Mouse (Mus musculus): Measurements from ENCODE around the gene Akap7.

The Akap7 gene

DNA sequence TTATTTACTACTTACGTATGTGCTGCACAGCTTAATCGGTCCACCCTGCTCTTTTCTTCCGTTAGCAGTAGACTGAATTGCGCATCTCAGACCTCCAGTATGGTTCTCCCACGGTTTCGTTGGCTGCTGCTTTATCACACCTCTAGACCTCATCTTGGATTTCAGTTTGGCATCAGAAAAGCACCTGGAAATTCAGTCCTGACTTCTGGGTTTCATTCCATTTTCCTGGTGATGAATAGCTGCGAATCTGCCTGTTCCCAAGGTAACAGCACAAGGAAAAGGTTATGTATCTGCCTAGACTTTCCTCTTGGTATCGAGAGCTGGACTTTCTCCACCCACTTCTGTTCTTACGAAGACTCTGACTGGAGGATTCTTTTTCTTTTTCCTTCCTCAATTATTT lies at the start of gene Akap7:
Akap7 (minus strand) TSS at position 101 of the 400 bp plus-strand sequence.
- in situ Hi-C loops (cut with MboI; ENCODE audit: unreplicated experiment in 2 of 2), result no loop called here

DNA sequence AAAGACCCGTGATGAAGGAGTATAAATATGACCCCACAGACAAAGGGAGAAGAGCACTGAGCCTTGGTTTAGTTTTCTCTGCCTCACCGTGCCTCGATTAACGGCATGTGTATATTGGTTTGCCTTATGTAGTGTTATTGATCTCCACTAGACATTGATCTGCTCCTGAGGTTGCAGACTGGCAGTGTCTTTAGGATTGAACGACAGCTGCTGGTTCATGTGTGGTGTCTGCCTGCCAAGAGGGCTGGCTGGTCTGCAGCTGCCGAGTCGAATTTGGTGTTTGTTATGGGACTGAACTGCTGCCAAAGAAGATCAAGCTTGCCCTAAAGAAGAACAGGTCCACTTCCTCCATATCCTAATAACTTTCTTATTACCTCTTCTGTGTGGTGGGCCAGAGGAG lies 46.7 kb upstream of the Akap7 start:
- in situ Hi-C loops (cut with MboI; ENCODE audit: unreplicated experiment in 2 of 2), result loop anchor here in 1 of 2 experiments (10.0 kb wide), 1 partner anchor 60 kb away; no protein-coding TSS in a partner anchor

GRCm38 (mm10) chr10:25353941-25354340 lies 46.3 kb upstream of the Akap7 start:
- in situ Hi-C loops (cut with MboI; ENCODE audit: unreplicated experiment in 2 of 2), result loop anchor here in 1 of 2 experiments (10.0 kb wide), 1 partner anchor 59 kb away; no protein-coding TSS in a partner anchor

GRCm38 (mm10) chr10:25342801-25343200 lies 35.1 kb upstream of the Akap7 start:
- in situ Hi-C loops (cut with MboI; ENCODE audit: unreplicated experiment in 2 of 2), result no loop called here

- in situ Hi-C loops (cut with MboI; ENCODE audit: unreplicated experiment in 2 of 2), result no loop called here
These were observed 33.0 kb upstream of the Akap7 start for GRCm38 (mm10) chr10:25340675-25341074.

DNA sequence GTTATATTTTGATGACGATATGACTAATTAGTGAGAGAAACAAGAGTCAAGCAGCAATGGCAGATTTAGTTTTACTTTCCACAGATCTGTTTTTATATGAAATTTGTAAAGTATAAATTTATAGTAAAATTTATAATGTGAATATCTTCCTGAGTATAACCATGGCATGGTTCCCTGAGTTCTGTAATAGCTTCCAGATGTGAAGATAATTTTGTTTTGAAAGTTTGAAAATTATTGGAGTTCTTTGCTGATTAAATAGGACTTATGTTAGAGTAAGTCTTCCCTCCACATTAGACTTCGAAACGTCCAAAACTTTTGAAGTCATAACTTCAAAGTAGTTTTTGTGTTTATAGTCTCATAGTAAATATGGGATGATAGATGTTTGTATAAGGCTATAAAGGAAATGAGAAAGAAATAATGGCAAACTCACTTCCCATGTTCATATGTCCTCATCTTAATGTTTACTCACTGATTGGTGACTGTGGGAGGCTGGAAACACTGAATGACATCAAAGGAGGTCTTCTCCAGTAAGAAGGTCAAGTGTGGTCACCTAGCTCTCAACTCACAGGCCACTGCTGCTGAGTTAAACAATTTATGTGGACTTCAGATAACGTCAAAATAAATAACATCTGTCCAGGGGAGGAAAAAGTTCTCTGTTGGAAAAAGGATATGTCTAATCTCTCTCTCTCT lies 25.9 kb upstream of the Akap7 start:
- in situ Hi-C loops (cut with MboI; ENCODE audit: unreplicated experiment in 2 of 2), result no loop called here

DNA sequence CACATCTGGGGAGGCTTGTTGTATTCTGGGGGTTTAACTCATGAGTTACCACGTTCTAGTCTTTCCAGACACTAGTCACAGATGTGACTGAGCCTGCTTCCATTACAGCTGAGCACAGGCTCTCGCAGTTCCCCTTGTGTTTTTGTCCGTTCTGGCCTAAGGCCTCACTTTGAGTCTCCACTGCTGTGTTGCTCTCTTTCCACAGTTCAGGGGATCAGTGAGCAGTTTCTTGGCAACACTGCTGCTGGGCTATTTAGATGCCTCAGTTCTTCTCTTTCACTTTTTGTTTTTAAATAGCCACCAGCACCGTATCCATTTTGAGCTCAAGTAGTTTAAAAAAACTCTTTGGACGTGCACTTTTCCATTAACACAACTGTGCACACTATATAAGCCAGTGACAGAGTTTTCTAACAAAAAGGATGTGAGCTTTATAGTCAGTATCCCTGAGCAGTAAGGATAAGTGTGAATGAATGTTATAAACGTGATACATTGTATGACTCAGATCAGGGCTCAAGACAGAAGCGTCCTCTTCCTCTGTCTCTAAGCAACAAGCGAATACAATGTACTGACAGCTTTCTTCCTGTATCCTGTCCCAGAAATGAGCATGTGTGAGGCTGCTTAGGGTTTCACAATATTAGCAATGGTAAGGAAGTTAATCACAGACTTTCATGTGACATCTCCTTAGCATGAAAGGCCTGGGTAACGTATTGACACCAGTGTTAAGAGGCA lies 23.8 kb upstream of the Akap7 start:
- in situ Hi-C loops (cut with MboI; ENCODE audit: unreplicated experiment in 2 of 2), result no loop called here

DNA sequence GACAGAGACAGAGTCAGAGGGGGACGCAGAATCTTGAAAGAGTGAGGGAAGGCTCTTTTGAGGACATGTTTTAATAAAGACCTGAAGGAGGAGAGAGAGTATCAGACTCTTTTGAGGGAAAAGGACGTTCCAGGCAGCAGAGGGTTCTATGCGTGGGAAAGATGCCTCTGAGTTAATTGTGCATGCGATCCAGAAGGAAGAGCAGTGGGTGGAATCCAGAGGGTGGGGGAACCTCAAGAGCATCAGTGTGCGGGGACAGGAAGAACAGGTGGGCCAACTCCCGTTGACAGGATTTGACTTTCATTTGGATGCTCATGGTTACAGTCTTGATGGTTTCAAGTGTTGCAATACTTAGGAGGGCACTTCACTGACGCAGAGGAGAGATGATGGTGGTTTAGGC lies 22.4 kb upstream of the Akap7 start:
- in situ Hi-C loops (cut with MboI; ENCODE audit: unreplicated experiment in 2 of 2), result no loop called here

DNA sequence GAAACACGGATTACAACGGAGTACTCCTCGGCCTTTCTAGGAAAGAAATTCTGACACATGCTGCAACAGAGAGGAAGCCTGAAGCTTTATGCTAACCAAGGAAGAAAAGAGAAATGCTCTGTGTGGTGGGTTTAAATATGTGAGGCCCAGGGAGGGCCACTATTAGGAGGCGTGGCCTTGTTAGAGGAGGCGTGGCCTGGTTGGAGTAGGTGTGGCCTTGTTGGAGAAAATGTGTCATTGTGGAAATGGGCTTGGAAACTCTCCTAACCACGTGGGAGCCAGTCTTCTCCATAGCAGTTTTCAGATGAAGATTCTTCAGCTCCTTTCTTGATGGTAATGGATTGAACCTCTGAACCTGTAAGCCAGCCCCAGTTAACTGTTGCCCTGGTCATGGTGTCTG lies 19.8 kb upstream of the Akap7 start:
- in situ Hi-C loops (cut with MboI; ENCODE audit: unreplicated experiment in 2 of 2), result no loop called here

GRCm38 (mm10) chr10:25325690-25326089 lies 18.0 kb upstream of the Akap7 start:
- in situ Hi-C loops (cut with MboI; ENCODE audit: unreplicated experiment in 2 of 2), result no loop called here

GRCm38 (mm10) chr10:25321198-25321597 lies 13.5 kb upstream of the Akap7 start:
- in situ Hi-C loops (cut with MboI; ENCODE audit: unreplicated experiment in 2 of 2), result no loop called here

DNA sequence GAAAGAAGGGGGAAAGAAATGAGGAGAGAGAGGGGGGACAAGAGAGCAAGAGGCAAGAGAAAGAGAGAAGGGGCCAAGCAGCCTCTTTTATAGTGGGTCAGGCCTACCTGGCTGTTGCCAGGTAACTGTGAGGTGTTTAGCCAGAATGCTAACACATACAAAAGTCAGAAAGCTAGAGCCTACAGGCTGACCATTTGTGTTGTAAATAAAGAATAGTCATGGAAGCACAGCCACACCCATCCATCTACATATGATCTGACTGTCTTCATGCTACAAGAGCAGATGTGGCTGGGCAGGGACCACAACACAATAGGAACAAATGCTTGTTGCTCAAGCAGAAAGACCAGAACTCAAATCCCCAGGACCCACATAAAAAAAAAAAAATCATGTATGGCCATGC lies 11.9 kb upstream of the Akap7 start:
- in situ Hi-C loops (cut with MboI; ENCODE audit: unreplicated experiment in 2 of 2), result no loop called here

- in situ Hi-C loops (cut with MboI; ENCODE audit: unreplicated experiment in 2 of 2), result no loop called here
These were observed 10.7 kb upstream of the Akap7 start for GRCm38 (mm10) chr10:25318405-25318804.

- in situ Hi-C loops (cut with MboI; ENCODE audit: unreplicated experiment in 2 of 2), result no loop called here
These were observed 10.0 kb upstream of the Akap7 start for GRCm38 (mm10) chr10:25317665-25318064.

DNA sequence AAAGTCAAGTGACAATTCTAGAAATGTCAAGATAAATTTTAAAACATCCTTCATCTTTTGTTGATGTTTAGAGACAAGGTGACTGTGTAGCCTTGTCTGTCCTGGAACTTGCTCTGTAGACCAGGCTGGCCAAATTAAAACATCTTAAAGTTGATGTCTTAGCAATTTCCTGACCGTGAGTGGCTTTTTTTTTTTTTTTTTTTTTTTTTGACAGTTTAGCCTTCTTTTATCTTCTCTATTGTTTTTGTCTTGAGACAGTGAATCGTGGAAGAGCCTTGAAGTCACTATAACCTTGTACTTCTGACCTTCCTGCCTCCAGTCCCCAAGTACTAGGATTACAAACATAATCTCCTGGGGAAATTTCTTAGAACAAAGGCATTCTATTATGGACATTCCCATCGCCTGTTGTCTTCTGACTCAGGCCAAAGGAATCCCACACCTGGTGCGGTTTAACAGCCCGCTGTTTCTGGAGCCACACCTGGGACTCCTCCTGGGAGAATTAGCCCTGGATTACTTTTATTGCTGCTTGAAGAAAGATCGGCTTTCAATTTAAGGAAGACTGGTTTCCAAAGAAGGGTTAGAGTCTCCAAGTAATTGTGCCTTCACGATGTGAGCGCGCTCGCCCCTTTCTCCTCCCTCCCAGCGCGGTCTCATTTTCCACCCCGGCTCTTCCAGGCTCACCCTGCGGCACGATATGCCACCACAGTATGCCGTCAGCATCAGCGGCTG lies 6.3 kb upstream of the Akap7 start:
- in situ Hi-C loops (cut with MboI; ENCODE audit: unreplicated experiment in 2 of 2), result loop anchor here (5.0 kb wide), 1 partner anchor 33 kb away; no protein-coding TSS in a partner anchor

DNA sequence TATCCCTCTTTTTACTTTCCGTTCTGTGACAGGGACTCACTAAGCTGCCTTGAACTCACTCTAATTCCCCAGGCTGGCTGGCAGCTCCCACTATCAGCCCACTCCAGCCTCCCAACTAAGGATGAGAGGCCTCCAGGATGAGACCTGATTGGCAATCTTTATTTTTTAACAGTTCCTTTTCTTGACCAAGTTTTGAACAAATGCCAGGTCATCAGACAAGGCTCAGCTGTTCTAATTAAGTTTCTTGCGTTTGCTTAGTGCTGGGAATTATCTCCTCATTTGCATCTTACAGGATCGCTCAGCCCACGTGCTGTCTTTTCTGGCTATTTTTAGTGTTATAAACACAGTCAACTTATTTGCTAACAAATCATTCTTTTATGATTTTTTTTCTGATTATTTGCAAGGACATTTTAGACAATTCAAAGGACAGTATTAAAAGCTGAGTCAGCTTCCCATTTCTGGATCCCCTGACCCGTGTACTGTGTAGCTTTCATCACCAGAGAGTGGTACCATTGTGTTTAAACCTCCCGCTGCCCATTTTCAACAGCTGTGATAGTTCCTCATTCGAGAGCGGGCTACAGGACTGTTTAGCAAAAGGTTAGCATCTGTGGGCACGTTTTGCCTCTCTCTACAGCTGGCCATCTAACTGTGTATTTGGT lies 4.0 kb upstream of the Akap7 start:
- in situ Hi-C loops (cut with MboI; ENCODE audit: unreplicated experiment in 2 of 2), result loop anchor here (5.0 kb wide), 1 partner anchor 36 kb away; no protein-coding TSS in a partner anchor

DNA sequence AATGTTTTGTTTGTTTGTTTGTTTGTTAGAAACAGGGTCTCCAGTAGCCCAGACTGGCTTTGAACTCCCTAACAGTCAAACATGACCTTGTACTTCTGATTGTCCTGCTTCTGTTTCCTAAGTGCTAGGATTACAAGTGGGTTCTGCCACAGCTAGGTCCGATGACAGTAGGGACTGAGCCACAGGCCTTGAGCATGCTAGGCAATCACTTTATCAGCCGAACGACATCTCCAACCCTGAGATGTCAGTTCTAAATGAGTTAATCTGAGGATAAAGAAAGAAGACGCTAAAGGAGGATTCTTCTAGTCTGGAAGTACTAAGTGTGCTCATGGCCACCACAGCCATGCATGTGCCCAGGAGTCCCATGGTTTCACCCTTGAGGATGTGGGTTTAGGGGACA lies 3.1 kb upstream of the Akap7 start:
- in situ Hi-C loops (cut with MboI; ENCODE audit: unreplicated experiment in 2 of 2), result loop anchor here (5.0 kb wide), 1 partner anchor 37 kb away; no protein-coding TSS in a partner anchor

DNA sequence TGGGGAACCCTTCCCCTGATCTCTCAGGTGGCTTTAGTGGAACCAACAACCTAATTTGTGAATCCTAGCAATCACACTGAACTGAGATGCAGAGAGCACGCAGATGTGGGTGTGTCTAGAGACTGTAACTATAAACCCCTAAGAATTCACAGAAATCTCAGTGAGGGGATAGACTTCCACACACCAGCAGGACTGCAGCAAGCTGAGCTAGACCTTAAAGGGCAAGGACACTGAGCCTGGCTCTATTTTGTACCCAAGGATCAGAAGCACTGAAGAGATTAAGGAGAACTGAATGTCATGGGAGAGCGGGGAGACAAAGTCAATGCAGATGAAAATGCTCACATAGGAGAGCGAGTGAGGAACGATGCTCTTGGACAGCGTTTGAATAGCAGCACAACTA lies 2.3 kb upstream of the Akap7 start:
- in situ Hi-C loops (cut with MboI; ENCODE audit: unreplicated experiment in 2 of 2), result loop anchor here (5.0 kb wide), 1 partner anchor 37 kb away; no protein-coding TSS in a partner anchor

DNA sequence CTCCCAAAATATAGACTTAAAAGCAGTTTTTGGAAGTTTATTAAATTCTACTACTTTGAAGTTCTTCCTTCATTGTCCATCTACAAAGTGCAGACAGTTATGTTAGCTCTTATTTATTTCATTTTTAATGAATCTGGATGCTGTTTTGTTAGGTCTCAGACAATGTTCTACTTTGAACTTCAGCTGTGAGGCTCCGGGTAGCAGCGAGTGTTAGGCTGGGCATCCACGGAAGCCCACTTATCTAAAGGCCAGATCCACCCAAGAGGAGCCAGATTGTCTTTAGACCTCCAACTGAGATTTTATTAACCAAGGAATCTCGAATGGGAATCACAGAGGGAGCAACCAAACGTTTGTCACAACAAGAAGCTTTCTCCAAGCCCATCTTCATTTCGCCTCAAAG lies 2.5 kb downstream of the Akap7 start:
- in situ Hi-C loops (cut with MboI; ENCODE audit: unreplicated experiment in 2 of 2), result no loop called here

DNA sequence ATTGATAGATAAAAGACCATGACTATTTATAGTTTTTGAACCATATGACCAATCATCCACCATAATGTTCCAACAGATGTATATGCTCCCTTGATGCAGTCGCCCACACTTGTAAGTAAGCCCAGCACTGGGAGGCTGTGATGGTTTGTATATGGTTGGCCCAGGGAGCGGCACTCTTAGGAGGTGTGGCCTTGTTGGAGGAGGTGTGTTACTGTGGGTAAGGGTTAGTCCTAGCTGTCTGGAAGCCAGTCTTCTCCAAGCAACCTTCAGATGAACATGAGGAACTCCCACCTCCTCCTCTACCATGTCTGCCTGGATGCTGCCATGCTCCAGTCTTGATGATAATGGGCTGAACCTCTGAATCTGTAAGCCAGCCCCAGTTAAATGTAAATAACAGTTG lies 3.1 kb downstream of the Akap7 start:
- in situ Hi-C loops (cut with MboI; ENCODE audit: unreplicated experiment in 2 of 2), result no loop called here

All from v-Abl transformed pro-B cells (cell line).